Mouse (Mus musculus): ENCODE measurements around the gene Bean1.

The Bean1 gene

DNA sequence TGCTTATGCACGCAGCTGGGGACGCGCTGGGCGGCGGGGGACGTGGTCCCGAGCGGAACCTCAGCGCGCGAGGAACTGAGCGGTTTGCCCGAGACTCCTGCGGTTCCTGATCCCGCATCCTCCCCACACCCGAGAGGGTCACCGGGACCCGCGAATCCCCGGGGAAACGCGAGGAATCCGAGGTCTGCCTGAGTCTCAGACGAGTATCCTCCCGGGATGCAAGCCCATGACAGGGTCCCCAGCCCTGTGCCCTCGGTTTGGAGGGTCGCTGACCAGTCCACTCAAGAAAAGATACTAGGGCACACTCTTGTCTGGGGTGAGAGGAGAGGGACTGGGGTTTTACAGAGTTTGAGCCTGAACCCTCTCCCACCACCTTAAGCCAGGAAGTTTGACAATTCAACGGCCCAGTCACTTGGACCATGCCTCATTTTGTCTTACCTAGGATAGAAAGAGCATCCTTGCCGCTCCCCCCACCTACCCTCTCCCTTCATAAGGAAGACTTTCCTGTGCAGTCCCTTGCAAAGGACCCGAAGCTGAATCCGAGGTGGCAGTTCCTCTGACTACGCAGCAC is 893 bp downstream of the Bean1 start:
- no peak for DNase-seq (ENCODE audit: low spot score)

DNA sequence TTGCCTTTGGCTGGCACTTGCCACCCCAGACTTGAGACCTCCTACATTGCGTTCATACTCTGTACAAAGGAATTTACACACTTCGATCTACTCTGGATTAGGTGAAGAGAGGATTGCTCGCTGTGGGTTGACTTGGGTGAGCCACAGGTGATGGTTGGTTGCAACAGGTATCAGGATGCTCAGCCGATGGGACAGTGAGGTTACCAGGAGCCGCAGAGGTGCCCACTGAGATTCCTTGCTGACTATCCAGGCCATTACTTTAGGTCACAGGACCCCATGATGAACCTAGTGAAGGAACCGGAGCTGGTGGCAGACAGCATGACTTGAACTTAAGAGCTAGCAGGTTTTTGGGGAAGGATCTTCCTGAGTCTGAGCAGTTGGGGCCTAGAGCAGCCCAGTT is 2.2 kb downstream of the Bean1 start:
- no peak for DNase-seq (ENCODE audit: low spot score)

DNA sequence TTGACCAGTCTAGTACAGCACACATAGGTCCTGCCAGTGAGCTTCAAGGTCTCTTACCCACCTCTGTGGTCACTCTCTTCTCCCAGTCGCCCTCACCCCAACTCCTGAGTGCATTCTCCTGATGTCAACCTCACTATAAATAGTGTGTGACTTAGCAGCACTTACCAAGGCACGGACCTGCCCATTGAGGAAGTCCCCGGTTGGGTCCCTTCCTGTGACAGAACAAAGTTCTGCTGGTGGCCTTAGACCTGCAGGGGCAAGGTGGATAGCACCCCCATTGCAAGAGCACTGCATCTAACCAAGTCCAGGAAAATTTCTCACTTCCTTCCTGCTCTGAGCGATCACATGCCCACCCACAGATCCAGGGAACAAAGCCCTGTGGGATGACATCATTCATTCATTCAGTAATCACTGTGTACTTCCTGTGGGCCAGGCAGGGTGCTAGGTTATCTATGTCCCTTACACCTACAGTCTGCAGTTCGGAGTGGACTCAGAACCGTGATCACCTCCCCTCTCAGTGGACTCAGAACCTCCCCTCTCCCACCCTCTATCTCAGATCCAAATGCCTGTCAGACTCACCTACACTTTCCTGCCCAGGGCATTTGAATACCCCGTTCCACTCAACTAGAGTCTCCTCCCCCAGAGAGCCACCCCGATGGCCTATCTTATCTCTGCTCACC is 5.7 kb downstream of the Bean1 start:
- no peak for DNase-seq (ENCODE audit: low spot score)

DNA sequence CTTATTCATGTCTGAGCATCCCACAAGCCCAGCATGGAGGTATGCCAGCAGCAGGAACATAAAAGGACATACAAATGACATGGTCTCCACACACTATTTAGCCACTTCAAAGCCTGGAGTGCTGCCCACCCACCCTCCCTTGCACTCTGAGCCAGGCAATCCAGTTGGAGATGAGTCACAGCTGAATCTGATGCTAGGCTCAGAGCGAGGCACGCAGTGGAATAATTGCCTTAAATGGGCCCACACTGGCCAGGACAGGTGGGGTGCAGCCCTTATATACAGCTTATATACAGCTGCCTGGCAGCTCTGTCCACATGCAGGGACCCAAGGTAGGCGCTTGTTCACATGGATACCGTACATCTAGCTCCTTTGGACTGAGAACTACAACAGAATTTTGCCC is 6.8 kb downstream of the Bean1 start:
- no peak for DNase-seq (ENCODE audit: low spot score)

DNA sequence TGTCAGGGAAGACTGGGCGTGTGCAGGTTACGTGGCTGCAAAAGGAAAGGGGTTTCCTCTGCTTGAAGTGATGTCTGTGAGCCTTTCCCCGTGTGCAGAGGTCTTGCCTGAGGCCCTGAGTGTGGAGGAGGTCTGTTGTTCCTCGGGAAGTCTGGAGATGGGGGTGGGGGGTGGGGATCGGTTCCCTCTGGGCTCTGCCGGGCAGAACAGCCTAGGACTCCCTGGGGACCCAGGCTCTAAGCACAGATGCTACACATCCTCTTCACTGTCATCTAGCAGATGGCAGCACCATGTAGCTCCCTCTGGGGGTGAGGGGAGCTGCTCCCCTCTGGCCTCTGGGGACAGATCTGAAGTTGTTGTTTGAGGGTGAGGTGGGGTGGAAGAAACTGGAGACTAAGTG is 14.7 kb downstream of the Bean1 start:
- DNase-seq (ENCODE audit: low spot score): no peak

DNA sequence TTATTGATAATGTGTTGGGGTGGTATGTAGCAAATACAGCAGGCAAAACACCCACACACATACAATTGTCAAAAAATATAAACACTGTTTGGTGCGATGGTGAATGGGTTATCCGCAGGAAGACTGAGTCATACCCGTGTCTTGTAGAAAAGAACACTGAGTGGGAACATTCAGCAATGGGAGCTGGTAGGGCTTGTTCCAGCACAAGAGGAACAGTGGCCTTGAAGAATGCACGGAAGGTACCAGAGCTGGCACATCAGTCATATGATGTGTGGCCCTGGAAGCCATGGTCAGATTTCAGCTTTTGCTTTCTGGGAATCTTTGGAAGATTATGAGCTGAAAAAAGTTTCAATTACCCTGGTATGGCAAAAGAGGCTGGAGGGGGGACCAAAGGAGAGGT is 16.6 kb downstream of the Bean1 start:
- DNase-seq (ENCODE audit: low spot score): no peak

DNA sequence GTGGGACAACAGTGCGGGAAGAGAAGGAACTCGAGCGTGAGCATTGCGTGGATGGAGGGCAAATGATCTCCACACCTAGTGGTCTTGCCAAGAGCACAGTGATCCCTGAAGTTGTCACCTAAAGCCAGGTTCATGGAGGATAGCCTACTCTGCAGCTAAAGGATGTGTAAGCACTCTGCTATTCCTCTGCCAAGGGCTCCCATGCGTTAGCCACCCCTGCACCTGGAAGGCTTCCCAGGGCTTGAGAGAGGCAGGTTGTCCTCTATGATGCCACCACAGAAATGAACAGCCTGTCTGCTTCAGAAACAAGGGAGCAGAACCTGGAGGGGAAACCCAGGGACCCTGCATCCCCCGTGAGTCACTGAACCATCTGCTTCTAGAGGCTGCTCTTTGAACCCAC is 17.4 kb downstream of the Bean1 start:
- DNase-seq (ENCODE audit: low spot score): no peak

DNA sequence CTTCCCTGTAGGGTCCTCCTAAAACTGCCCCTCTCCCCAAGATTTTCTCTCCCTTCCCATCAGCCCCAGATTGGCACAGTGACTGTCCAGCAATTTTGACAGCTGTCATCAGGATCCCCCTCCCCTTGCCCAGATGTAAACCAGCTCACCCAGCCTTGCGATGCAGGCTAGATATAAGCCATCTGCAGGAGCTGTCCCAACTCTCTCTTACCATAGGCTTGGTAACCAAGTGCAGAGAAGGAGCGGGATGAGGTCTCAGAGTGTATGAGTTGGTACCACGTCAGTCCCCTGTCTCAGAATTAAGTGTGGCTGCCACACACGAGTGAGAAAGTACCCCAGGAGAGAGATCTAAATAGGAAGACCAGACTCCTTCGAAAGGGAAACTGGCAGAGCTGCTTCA is 18.2 kb downstream of the Bean1 start:
- DNase-seq (ENCODE audit: low spot score): no peak

DNA sequence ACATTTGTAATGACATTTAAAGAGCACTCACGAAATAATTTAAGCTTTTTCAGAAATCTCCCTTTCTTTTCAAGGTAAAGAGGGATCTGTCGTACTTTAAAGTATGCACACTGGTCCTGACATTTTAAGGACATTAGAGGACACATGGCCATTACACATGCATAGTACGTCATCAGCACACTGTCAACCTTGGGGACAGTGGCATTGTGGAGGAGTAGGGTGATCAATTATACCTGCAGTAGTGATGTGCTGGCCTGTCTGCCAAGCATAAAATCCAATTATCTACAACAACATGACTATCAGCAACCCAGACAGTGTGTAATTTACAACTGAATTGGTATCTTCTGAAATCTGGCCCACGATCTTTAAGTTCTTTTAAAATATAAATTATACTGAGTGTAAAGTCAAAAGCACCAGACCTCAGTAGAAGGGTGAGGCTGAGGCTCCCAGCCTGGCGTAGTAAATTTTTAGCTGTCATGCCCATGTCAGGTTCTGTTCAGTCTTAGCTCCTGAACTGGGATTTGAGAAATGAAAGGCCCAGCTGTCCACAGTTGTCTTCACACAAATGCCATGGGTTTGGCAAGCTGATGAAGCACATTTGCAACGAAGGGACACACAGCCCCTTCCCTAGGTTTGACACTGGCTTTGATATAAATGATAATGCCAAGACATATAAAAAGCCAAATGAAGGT is 20.7 kb downstream of the Bean1 start:
- DNase-seq (ENCODE audit: low spot score): no peak

DNA sequence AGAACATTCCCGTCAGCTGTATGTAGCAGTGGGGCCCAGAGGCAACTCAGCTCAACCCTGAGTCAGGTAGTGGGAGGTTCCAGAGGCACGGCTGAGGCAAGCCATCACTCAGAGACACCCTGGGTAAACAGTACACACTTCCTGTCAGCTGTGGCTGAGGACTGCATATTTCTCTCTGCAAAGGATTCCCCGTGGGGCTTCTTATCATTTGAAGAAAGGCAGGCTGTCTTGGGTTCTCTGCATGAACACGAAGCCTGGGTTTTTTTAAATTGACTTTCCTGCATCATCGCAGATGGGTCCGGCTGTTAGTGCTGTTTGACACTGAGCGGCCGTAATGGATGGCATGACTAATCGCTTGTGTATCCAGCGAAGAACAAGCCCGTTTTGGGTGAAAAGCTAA is 21.3 kb downstream of the Bean1 start:
- no peak for DNase-seq (ENCODE audit: low spot score)

DNA sequence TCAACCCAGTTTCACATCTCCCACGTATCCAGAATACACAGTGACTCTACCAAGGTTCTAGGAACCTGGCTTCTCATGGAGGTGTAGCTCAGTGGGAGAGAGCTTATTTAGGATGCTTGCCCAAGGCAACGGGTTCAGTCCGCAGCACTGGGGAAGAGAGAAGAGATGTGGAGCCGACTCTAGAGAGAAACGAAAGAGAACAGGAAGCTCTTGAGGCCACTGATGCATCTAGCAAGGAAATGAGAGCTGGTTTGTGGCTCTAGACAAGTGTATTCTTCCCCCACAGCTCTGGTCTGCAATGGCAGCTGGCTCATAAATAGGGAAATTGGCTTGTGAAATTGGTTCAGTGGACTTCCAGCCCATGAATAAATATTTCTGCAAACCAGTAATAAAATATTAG is 29.6 kb downstream of the Bean1 start:
- no peak for DNase-seq (ENCODE audit: low spot score)

DNA sequence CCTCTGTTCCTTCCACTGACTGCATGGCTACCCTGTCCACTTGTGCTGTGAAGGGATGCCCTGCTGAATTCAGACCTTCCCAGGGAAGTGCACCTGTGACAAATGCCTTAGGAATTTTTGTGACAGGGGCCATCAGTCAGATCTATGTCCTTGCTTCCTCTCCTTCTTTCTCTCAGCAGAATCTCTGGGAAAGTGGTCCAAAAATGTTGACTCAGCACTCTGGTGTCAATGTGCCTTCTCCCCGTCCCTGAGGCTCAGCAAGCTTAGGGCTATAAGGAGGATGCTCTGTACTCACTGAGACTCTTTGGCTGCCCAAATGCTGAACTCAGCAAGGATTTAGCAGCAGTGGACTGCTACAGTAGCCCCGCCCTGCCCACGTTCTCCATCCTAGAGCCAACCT is 31.4 kb downstream of the Bean1 start:
- DNase-seq (ENCODE audit: low spot score): no peak

DNA sequence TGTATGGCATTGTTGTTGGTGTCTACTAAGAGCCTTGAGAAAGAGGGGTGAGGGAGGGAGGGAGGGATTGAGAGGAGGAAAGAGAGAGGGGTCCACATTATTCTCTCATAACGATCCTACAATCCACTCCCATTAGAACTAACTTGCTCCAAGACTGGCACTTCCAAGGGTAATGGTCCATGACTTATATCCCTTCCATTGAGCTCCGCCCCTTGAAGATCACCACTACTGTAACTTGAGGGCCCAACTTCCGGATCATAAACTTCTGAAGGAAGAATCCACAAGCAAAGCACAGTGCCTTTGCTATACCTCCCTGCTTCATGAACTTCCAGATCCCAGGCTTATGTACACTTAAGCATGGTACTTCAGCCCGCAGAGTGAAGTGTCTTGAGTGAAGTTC is 32.1 kb downstream of the Bean1 start:
- no peak for DNase-seq (ENCODE audit: low spot score)

DNA sequence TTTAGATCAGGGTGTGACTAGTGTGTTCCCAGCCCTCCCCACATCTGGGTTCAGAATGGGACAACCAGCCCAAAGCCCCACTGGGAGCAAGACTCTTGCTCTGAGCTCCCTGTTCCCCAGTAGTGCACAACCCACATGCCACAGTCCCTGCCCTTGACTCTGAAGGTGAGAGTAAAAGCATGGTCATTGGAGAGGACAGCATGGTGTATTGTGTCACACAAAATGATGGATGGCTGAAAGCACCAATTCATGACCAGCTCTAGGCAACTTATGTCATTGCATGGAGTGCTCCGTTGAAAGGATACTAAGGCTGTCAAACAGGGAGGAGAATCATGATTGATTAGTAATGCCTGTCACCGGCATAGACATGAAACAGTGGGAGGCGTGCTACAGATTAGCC is 35.0 kb downstream of the Bean1 start:
- no peak for DNase-seq (ENCODE audit: low spot score)

DNA sequence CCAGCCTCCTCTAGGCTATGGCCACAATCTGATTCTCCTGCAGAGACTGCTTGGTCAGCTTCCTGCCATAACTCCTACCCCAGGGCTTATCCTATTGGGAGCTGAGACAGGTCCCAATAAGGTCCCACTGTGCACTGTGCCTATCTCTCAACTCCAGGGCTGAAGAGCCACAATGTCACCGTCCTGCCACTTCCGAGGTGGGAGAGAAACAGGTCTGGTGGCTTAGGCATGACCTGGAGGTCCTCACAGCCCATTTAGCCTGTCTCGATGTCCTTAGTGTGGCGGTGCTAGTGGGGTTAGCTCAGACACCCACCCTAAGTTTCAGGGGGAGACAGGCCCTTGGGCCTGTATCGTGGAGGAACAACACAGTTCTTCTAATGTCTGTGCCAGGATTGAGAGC is 47.4 kb downstream of the Bean1 start:
- no peak for DNase-seq (ENCODE audit: low spot score)

DNA sequence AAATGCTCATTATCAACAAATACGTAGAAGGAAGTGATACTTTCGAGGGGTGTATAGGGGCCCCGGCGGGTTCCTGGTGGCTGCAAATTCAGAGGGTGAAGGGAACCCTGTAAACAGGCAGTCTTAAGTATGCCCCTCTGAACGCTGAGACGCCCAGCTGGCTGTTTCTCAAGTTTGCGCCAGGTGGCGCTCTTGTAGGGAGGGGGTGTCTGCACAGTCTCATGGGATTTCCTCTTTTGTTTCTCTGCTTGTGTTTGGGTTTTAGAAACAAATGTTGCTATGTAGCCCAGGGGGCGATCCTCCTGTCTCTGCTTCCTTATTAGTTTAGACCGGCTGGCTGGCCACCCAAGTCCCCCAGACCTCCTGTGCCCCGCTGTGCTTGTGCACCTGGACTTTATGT is 48.8 kb downstream of the Bean1 start:
- peak; percentile 22 for DNase-seq (ENCODE audit: low spot score)

DNA sequence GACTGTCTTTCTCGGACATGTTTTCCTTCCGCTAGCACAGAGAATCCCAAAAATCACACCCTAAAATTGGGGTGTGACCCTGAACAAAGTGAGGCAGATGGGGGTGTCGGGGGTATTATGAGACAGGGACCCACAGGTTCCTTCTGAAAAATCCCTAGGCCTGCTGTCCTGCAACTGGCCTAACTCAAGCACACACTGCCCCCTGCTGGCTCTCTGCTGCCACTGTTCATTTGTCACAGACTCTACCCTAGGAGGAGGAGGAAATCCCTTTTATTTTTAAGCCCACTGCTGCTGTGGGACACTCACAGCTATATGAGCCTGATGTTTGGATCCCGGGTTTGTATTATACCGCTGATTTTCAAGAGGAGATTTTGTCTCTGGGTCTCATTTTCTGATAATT is 49.6 kb downstream of the Bean1 start:
- DNase-seq (ENCODE audit: low spot score): peak; percentile 55

DNA sequence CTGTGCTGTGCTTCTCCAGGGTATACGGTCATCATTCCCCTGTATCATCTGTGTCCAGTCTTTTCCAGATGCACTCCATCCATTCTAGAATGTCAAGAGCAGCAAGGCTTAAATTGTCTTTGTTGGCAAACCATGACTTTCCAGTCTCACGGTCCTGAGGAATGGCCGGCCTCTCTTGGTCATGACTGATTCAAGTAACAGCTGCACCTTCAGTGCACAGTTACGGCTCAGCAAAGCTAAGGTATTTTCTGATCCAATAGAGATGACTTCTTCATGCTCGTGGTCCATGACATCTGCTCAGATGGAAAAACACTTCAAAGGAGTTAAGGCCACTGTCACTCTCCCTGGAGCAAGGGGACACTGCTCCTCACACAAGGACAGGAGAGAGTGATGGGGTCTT is 56.8 kb downstream of the Bean1 start:
- no peak for DNase-seq (ENCODE audit: low spot score)

DNA sequence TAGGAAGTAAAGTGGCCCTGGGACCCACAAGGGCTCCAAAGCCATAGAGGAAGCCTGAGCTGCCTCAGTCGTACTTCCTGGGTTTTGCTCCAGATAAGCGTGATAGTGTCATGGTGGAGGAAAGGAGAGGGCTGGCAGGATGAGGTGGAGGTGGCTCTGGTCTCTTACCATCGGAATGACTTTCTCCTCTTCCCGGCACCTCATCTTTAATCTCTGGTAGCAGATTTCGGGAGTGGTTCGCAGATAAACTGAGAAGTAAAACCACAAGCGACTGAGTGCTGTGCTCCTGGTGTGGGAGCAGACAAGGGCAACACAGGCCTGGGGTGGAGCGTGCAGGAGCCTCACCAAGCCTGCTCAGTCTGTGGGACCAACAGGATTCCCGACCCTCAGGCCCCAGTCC is 60.1 kb downstream of the Bean1 start:
- DNase-seq (ENCODE audit: low spot score): no peak

DNA sequence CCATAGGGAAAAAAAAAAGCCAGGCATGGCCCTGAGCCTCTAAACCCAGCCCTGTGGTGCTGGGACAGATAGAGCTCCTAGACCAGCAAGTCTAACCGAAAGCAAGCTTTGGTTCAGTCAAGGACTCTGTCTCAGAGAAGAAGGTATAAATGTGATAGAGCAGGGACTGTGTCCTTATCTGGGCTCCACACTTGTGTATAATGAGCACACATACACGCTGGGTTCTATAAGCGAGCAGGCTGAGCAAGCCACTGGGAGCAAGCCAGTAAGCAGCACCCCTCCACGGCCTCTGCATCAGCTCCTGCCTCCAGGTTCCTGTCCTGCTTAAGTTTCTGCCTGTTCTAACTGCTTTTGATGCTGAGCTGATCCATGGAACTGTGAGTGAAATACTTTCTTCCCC is 61.8 kb downstream of the Bean1 start:
- DNase-seq (ENCODE audit: low spot score): no peak

DNA sequence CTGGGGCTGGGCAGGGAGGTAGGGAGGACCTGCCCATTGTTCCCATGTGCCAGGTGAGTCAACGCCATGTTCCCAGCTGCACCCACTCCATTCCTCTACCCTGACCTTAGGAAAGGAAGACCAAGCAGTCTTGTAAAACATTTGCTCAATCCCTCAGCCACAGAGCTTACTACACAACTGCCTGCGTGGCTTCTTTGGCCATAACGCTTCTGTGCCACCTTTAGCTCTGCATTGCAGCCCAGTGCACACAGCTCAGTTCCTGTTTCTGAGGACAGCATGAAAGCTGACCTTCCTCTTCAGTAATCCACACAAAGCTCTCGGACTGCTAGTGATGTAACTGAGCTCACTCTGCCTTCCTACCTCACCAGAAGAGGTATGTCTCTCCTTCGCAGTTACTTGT is 62.7 kb downstream of the Bean1 start:
- DNase-seq (ENCODE audit: low spot score): no peak

DNA sequence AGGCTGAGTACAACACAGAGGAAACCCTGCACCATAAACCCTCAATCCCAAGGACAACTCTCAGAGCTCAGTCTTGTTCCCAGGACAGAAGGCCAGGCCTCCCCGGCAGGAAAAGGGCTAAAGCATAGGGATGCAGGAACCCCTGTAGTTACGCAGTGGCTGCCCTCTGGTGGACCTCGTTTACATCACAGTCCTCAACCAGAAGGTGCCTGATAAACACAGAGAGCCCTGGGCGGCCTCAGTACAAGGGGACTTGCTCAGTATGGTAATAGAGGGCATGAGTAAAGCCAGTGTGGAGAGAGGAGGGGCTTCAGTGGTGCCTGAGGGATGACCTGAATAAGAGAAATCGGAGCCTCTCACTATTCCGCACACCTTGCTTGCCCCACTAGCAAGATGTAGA is 64.3 kb downstream of the Bean1 start:
- DNase-seq (ENCODE audit: low spot score): no peak

DNA sequence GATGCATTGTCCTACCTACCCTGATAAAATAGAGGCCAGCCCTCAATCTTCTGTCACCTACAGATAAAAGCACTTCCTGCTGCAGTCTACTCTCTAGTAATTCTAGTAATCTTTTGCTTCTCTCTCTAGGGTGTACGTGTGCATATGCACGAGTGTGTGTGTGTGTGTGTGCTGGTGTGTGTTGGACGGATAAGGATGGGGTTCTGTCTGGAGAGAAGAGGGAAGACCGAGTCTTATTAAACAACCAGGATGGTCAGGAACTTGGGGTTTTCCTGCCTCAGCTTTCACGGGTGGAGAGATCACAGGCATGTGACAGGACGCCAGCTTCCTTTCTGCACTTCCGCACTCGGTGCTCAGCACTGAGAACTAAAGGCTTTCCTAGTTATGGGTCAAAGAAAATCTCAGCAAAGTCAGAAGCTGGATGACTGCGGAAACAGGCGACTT is 69.2 kb downstream of the Bean1 start:
- DNase-seq (ENCODE audit: low spot score): no peak

All from layer of hippocampus, adult 9-10 months (tissue).